Mouse (Mus musculus): ENCODE results near the gene Myef2. TPM values are rescaled to one million over a fixed set of nuclear protein-coding genes. Genes with fewer than 3 reads are reported as not detected.
A peak's percentile ranks its signal among the peaks of the same experiment; 100 is the strongest.

Gene Myef2
- total RNA-seq (2012; rRNA removed): 60.8 and 73.4 TPM in 2 replicates

GRCm38 (mm10) chr2:125123477-125123852 lies at the start of gene Myef2:
Gene Myef2, minus strand, starts transcription at chr2:125123661.
- in situ Hi-C loops (cut with MboI; ENCODE audit: low sequenced_read_pairs in 2 of 2, unreplicated experiment in 2 of 2): no loop called here
- TF ChIP-seq HCFC1 (IDR thresholded peaks at IDR 0.05; ENCODE audit: borderline replicate concordance, insufficient read depth, low read length): no peak
- TF ChIP-seq ZC3H11A (IDR thresholded peaks at IDR 0.05; ENCODE audit: borderline replicate concordance, low read depth, low read length): no peak
- peak; percentile 96 for TF ChIP-seq CHD2 (IDR thresholded peaks at IDR 0.05; ENCODE audit: low read depth, low read length)
- TF ChIP-seq MAFK (IDR thresholded peaks at IDR 0.05; ENCODE audit: insufficient read depth, low read depth, low read length): no peak
- TF ChIP-seq ZNF384 (IDR thresholded peaks at IDR 0.05; ENCODE audit: low read depth, low read length): no peak
- no peaks in the 10 kb centered on the region for H3K36me3 ChIP-seq (ENCODE audit: control insufficient read depth, insufficient read depth, low read length, poor library complexity, severe bottlenecking)
- peak within 1 kb of the TSS; percentile 77 for H3K27ac ChIP-seq (ENCODE audit: insufficient read depth, low read depth, low read length, poor library complexity, severe bottlenecking)
- peak; percentile 59 for DNase-seq (ENCODE audit: low read depth, low spot score)
- H3K4me1 ChIP-seq (ENCODE audit: control insufficient read depth in 2 of 2, insufficient read depth in 2 of 2, low read length in 2 of 2, poor library complexity in 1 of 2): peaks cover 13 to 15% of the 10 kb centered on the region in 2 experiments; a peak in 2 of 4 replicates
- H3K4me3 ChIP-seq (ENCODE audit: insufficient read depth in 1 of 2, low read depth in 1 of 2, low read length in 2 of 2, poor library complexity in 1 of 2, severe bottlenecking in 1 of 2): peak within 1 kb of the TSS; percentile 91 to 100
- H3K9ac ChIP-seq (ENCODE audit: insufficient read depth, low read depth, low read length, poor library complexity, severe bottlenecking): peak within 1 kb of the TSS; percentile 98
- H3K9me3 ChIP-seq (ENCODE audit: control insufficient read depth, insufficient read depth, low read depth, low read length): no peaks in the 10 kb centered on the region

- Histone ChIP-seq H3K27ac (ENCODE audit: insufficient read depth, low read depth, low read length, poor library complexity, severe bottlenecking) (no peak overlapping the region), H3K36me3 (ENCODE audit: control insufficient read depth, insufficient read depth, low read length, poor library complexity, severe bottlenecking) (no peaks in the 10 kb centered on the region), H3K9ac (ENCODE audit: insufficient read depth, low read depth, low read length, poor library complexity, severe bottlenecking) (no peak overlapping the region), H3K4me1 (ENCODE audit: control insufficient read depth in 2 of 2, insufficient read depth in 2 of 2, low read length in 2 of 2, poor library complexity in 1 of 2) (peaks cover 0 to 5% of the 10 kb centered on the region in 2 experiments; a peak in 1 of 4 replicates), H3K9me3 (ENCODE audit: control insufficient read depth, insufficient read depth, low read depth, low read length) (no peaks in the 10 kb centered on the region), H3K4me3 (ENCODE audit: insufficient read depth in 1 of 2, low read depth in 1 of 2, low read length in 2 of 2, poor library complexity in 1 of 2, severe bottlenecking in 1 of 2) (no peak overlapping the region)
- DNase-seq (ENCODE audit: low read depth, low spot score): no peak
- in situ Hi-C loops (cut with MboI; ENCODE audit: low sequenced_read_pairs in 2 of 2, unreplicated experiment in 2 of 2): no loop called here
- TF ChIP-seq MAFK (IDR thresholded peaks at IDR 0.05; ENCODE audit: insufficient read depth, low read depth, low read length): no peak
- TF ChIP-seq HCFC1 (IDR thresholded peaks at IDR 0.05; ENCODE audit: borderline replicate concordance, insufficient read depth, low read length): no peak
- TF ChIP-seq ZC3H11A (IDR thresholded peaks at IDR 0.05; ENCODE audit: borderline replicate concordance, low read depth, low read length): no peak
- TF ChIP-seq ZNF384 (IDR thresholded peaks at IDR 0.05; ENCODE audit: low read depth, low read length): no peak
- no peak for TF ChIP-seq CHD2 (IDR thresholded peaks at IDR 0.05; ENCODE audit: low read depth, low read length)
Observed at GRCm38 (mm10) chr2:125162012-125162470, 38.6 kb upstream of the Myef2 start.

- Histone ChIP-seq H3K4me3 (ENCODE audit: insufficient read depth in 1 of 2, low read depth in 1 of 2, low read length in 2 of 2, poor library complexity in 1 of 2, severe bottlenecking in 1 of 2) (no peak overlapping the region), H3K9me3 (ENCODE audit: control insufficient read depth, insufficient read depth, low read depth, low read length) (no peaks in the 10 kb centered on the region), H3K36me3 (ENCODE audit: control insufficient read depth, insufficient read depth, low read length, poor library complexity, severe bottlenecking) (no peaks in the 10 kb centered on the region), H3K27ac (ENCODE audit: insufficient read depth, low read depth, low read length, poor library complexity, severe bottlenecking) (no peak overlapping the region), H3K4me1 (ENCODE audit: control insufficient read depth in 2 of 2, insufficient read depth in 2 of 2, low read length in 2 of 2, poor library complexity in 1 of 2) (peaks cover 0 to 2% of the 10 kb centered on the region in 2 experiments; a peak in 1 of 4 replicates), H3K9ac (ENCODE audit: insufficient read depth, low read depth, low read length, poor library complexity, severe bottlenecking) (no peak overlapping the region)
- no peak for TF ChIP-seq ZNF384 (IDR thresholded peaks at IDR 0.05; ENCODE audit: low read depth, low read length)
- TF ChIP-seq ZC3H11A (IDR thresholded peaks at IDR 0.05; ENCODE audit: borderline replicate concordance, low read depth, low read length): no peak
- TF ChIP-seq MAFK (IDR thresholded peaks at IDR 0.05; ENCODE audit: insufficient read depth, low read depth, low read length): no peak
- TF ChIP-seq CHD2 (IDR thresholded peaks at IDR 0.05; ENCODE audit: low read depth, low read length): no peak
- TF ChIP-seq HCFC1 (IDR thresholded peaks at IDR 0.05; ENCODE audit: borderline replicate concordance, insufficient read depth, low read length): no peak
- in situ Hi-C loops (cut with MboI; ENCODE audit: low sequenced_read_pairs in 2 of 2, unreplicated experiment in 2 of 2): no loop called here
- DNase-seq (ENCODE audit: low read depth, low spot score): no peak
Observed at GRCm38 (mm10) chr2:125155504-125155903, 32.0 kb upstream of the Myef2 start.

DNA sequence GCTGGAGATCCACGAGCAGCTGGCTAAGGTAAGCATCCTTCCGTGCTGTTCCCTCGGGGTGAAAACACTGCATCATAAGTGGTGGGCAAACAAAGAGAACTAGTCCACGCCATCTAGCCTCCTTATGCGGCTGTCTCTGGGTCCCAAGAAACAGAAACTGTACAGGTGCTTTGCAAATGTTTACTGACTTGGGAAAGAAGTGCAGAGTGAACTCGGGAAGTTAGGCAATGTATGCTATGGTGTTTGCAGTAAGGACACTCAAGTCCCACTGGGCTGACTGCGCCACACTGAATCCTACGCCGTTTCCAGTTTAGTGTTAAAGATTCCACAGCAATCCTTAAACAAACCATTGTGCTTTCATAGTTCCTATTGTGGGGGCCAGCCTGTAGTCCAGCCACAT lies 30.8 kb upstream of the Myef2 start:
- DNase-seq (ENCODE audit: low read depth, low spot score): no peak
- no peak overlapping the region for H3K27ac ChIP-seq (ENCODE audit: insufficient read depth, low read depth, low read length, poor library complexity, severe bottlenecking)
- in situ Hi-C loops (cut with MboI; ENCODE audit: low sequenced_read_pairs in 2 of 2, unreplicated experiment in 2 of 2): no loop called here
- no peaks in the 10 kb centered on the region for H3K36me3 ChIP-seq (ENCODE audit: control insufficient read depth, insufficient read depth, low read length, poor library complexity, severe bottlenecking)
- H3K9me3 ChIP-seq (ENCODE audit: control insufficient read depth, insufficient read depth, low read depth, low read length): no peaks in the 10 kb centered on the region
- H3K4me3 ChIP-seq (ENCODE audit: insufficient read depth in 1 of 2, low read depth in 1 of 2, low read length in 2 of 2, poor library complexity in 1 of 2, severe bottlenecking in 1 of 2): no peak overlapping the region
- TF ChIP-seq HCFC1 (IDR thresholded peaks at IDR 0.05; ENCODE audit: borderline replicate concordance, insufficient read depth, low read length) (no peak), ZC3H11A (IDR thresholded peaks at IDR 0.05; ENCODE audit: borderline replicate concordance, low read depth, low read length) (no peak), CHD2 (IDR thresholded peaks at IDR 0.05; ENCODE audit: low read depth, low read length) (no peak), MAFK (IDR thresholded peaks at IDR 0.05; ENCODE audit: insufficient read depth, low read depth, low read length) (no peak), ZNF384 (IDR thresholded peaks at IDR 0.05; ENCODE audit: low read depth, low read length) (no peak)
- H3K9ac ChIP-seq (ENCODE audit: insufficient read depth, low read depth, low read length, poor library complexity, severe bottlenecking): no peak overlapping the region
- no peaks in the 10 kb centered on the region; a peak in 1 of 4 replicates for H3K4me1 ChIP-seq (ENCODE audit: control insufficient read depth in 2 of 2, insufficient read depth in 2 of 2, low read length in 2 of 2, poor library complexity in 1 of 2)
